Mouse (Mus musculus) embryonic facial prominence, embryonic 10.5 days (tissue): ENCODE measurements around the gene Pde3a. TPM values are rescaled to one million over a fixed set of nuclear protein-coding genes. Genes with fewer than 3 reads are reported as not detected.

Experiments used
- DNase-seq: peaks from one replicate; pipeline ENCODE4 v3.0.0-alpha.2; 2017; ENCODE audit warnings: low spot score
- H3K27ac ChIP-seq: fragments of 300-500 bp; sonication (generic); replicated peaks from 2 replicates; pipeline ENCODE4 v1.5.1; 2016; ENCODE audit warnings: mild to moderate bottlenecking
- H3K27me3 ChIP-seq: fragments of 300-500 bp; sonication (generic); replicated peaks from 2 replicates; pipeline ENCODE4 v1.6.1; 2016; ENCODE audit warnings: low read depth, mild to moderate bottlenecking; ENCODE audit not compliant: poor library complexity, severe bottlenecking
- H3K36me3 ChIP-seq: fragments of 300-500 bp; sonication (generic); replicated peaks from 2 replicates; pipeline ENCODE4 v1.6.1; 2016; ENCODE audit warnings: mild to moderate bottlenecking, moderate library complexity
- H3K4me1 ChIP-seq: fragments of 300-500 bp; sonication (generic); 2 replicates; pipeline ENCODE4 v1.6.1; 2016
- H3K4me3 ChIP-seq: fragments of 300-500 bp; sonication (generic); 2 replicates; pipeline ENCODE4 v1.5.1; 2016; ENCODE audit warnings: mild to moderate bottlenecking, moderate library complexity
- H3K9me3 ChIP-seq: fragments of 300-500 bp; sonication (generic); 2 replicates; pipeline ENCODE4 v1.6.1; 2016; ENCODE audit warnings: mild to moderate bottlenecking
- WGBS: fragments of 180-500 bp; shearing (Covaris S2); methylation state at CpG from one replicate; pipeline ENCODE4 v1.1.7; 2016; 5-methylcytosine and 5-hydroxymethylcytosine counted together
- polyA plus RNA-seq: library from polyadenylated mRNA; unstranded; fragments of >200 nt; fragmentation: Nextera tagmentation; extraction: Ambion mirVana; gene quantifications from 2 replicates; pipeline ENCODE4 v1.2.1, GENCODE M21; 2016

Pde3a gene
- polyA plus RNA-seq, result 1.3 and 2.0 TPM in 2 replicates

- Histone ChIP-seq H3K27ac (peak within 1 kb of the TSS; percentile 90), H3K4me3 (peak within 1 kb of the TSS; percentile 80), H3K36me3 (no peaks in the 10 kb centered on the region), H3K4me1 (peaks cover 50% of the 10 kb centered on the region), H3K9me3 (no peaks in the 10 kb centered on the region), H3K27me3 (peaks cover 47% of the 10 kb centered on the region)
- DNase-seq, result peak; percentile 46
- 2% methylated on average over 27 of the region's 28 CpGs for WGBS
Measured at GRCm38 (mm10) chr6:141248691-141249584, at the start of gene Pde3a. Gene Pde3a, plus strand, starts transcription at chr6:141249269.

GRCm38 (mm10) chr6:141200173-141200615 is 48.9 kb upstream of the Pde3a start:
- H3K27ac ChIP-seq, result no peak overlapping the region
- H3K4me3 ChIP-seq, result no peak overlapping the region
- no peak for DNase-seq
- H3K9me3 ChIP-seq, result no peaks in the 10 kb centered on the region
- no peaks in the 10 kb centered on the region for H3K4me1 ChIP-seq
- no peaks in the 10 kb centered on the region for H3K27me3 ChIP-seq
- H3K36me3 ChIP-seq, result no peaks in the 10 kb centered on the region

- Histone ChIP-seq H3K4me3 (no peak overlapping the region), H3K27me3 (no peaks in the 10 kb centered on the region), H3K27ac (no peak overlapping the region), H3K4me1 (no peaks in the 10 kb centered on the region), H3K36me3 (no peaks in the 10 kb centered on the region), H3K9me3 (no peaks in the 10 kb centered on the region)
- no peak for DNase-seq
- WGBS, result 86% methylated on average over 6 of the region's 6 CpGs
Measured at GRCm38 (mm10) chr6:141207531-141207930, 41.5 kb upstream of the Pde3a start.

- no peaks in the 10 kb centered on the region for H3K36me3 ChIP-seq
- WGBS, result 84% methylated on average over 1 of the region's 1 CpGs
- DNase-seq, result no peak
- H3K4me1 ChIP-seq, result no peaks in the 10 kb centered on the region
- H3K27ac ChIP-seq, result no peak overlapping the region
- no peak overlapping the region for H3K4me3 ChIP-seq
- H3K9me3 ChIP-seq, result no peaks in the 10 kb centered on the region
- H3K27me3 ChIP-seq, result no peaks in the 10 kb centered on the region
Measured at GRCm38 (mm10) chr6:141208283-141208872, 40.7 kb upstream of the Pde3a start.

- 90% methylated on average over 3 of the region's 3 CpGs for WGBS
- no peaks in the 10 kb centered on the region for H3K36me3 ChIP-seq
Measured at GRCm38 (mm10) chr6:141210021-141210420, 39.0 kb upstream of the Pde3a start.

GRCm38 (mm10) chr6:141221081-141221480 is 28.0 kb upstream of the Pde3a start:
- no peaks in the 10 kb centered on the region for H3K36me3 ChIP-seq
- no peak overlapping the region for H3K27ac ChIP-seq
- no peak for DNase-seq
- H3K4me1 ChIP-seq, result no peaks in the 10 kb centered on the region
- H3K4me3 ChIP-seq, result no peak overlapping the region
- no peaks in the 10 kb centered on the region for H3K9me3 ChIP-seq
- no peaks in the 10 kb centered on the region for H3K27me3 ChIP-seq
- 80% methylated on average over 3 of the region's 3 CpGs for WGBS

More at GRCm38 (mm10) chr6:141210021-141210420, 39.0 kb upstream of the Pde3a start:
- Histone ChIP-seq H3K27ac (no peak overlapping the region), H3K9me3 (no peaks in the 10 kb centered on the region), H3K4me3 (no peak overlapping the region), H3K27me3 (no peaks in the 10 kb centered on the region), H3K4me1 (no peaks in the 10 kb centered on the region)
- no peak for DNase-seq

GRCm38 (mm10) chr6:141226851-141227657 is 22.0 kb upstream of the Pde3a start:
- DNase-seq, result no peak
- Histone ChIP-seq H3K4me1 (no peaks in the 10 kb centered on the region), H3K4me3 (no peak overlapping the region), H3K9me3 (no peaks in the 10 kb centered on the region), H3K27ac (no peak overlapping the region), H3K27me3 (no peaks in the 10 kb centered on the region), H3K36me3 (no peaks in the 10 kb centered on the region)
- 88% methylated on average over 15 of the region's 15 CpGs for WGBS

- no peak for DNase-seq
- Histone ChIP-seq H3K27me3 (no peaks in the 10 kb centered on the region), H3K4me1 (no peaks in the 10 kb centered on the region), H3K27ac (no peak overlapping the region), H3K36me3 (no peaks in the 10 kb centered on the region), H3K9me3 (no peaks in the 10 kb centered on the region), H3K4me3 (no peak overlapping the region)
- WGBS, result 73% methylated on average over 3 of the region's 3 CpGs
Measured at GRCm38 (mm10) chr6:141227658-141228005, 21.4 kb upstream of the Pde3a start.

- 76% methylated on average over 6 of the region's 6 CpGs for WGBS
- no peak for DNase-seq
- no peak overlapping the region for H3K4me3 ChIP-seq
- no peaks in the 10 kb centered on the region for H3K27me3 ChIP-seq
- no peaks in the 10 kb centered on the region for H3K9me3 ChIP-seq
- no peaks in the 10 kb centered on the region for H3K36me3 ChIP-seq
- H3K4me1 ChIP-seq, result no peaks in the 10 kb centered on the region
- H3K27ac ChIP-seq, result no peak overlapping the region
Measured at GRCm38 (mm10) chr6:141232756-141233382, 16.2 kb upstream of the Pde3a start.

GRCm38 (mm10) chr6:141241809-141242208 is 7.3 kb upstream of the Pde3a start:
- 90% methylated on average over 1 of the region's 1 CpGs for WGBS
- no peaks in the 10 kb centered on the region for H3K36me3 ChIP-seq
- DNase-seq, result no peak

GRCm38 (mm10) chr6:141245089-141245488 is 4.0 kb upstream of the Pde3a start:
- WGBS, result 87% methylated on average over 4 of the region's 4 CpGs
- peaks cover 19% of the 10 kb centered on the region for H3K4me1 ChIP-seq
- no peak overlapping the region for H3K27ac ChIP-seq
- H3K4me3 ChIP-seq, result no peak overlapping the region
- H3K9me3 ChIP-seq, result no peaks in the 10 kb centered on the region
- DNase-seq, result no peak
- H3K27me3 ChIP-seq, result peaks cover 20% of the 10 kb centered on the region
- no peaks in the 10 kb centered on the region for H3K36me3 ChIP-seq

More at GRCm38 (mm10) chr6:141241809-141242208, 7.3 kb upstream of the Pde3a start:
- Histone ChIP-seq H3K4me3 (no peak overlapping the region), H3K9me3 (no peaks in the 10 kb centered on the region), H3K27ac (no peak overlapping the region), H3K27me3 (no peaks in the 10 kb centered on the region), H3K4me1 (no peaks in the 10 kb centered on the region)

- Histone ChIP-seq H3K27me3 (peaks cover 33% of the 10 kb centered on the region), H3K4me3 (no peak overlapping the region), H3K36me3 (no peaks in the 10 kb centered on the region), H3K4me1 (peaks cover 31% of the 10 kb centered on the region), H3K27ac (no peak overlapping the region), H3K9me3 (no peaks in the 10 kb centered on the region)
- 79% methylated on average over 6 of the region's 6 CpGs for WGBS
- DNase-seq, result no peak
Measured at GRCm38 (mm10) chr6:141246391-141246790, 2.7 kb upstream of the Pde3a start.
